Mouse (Mus musculus) brain, adult 10 weeks (tissue): Measurements from ENCODE around the gene Cd164l2. TPM values are rescaled to one million over a fixed set of nuclear protein-coding genes. Genes with fewer than 3 reads are reported as not detected.

ENCODE experiments used
- polyA plus RNA-seq: library from polyadenylated mRNA; stranded (reverse); fragments of 350-450 nt; fragmentation: Illumina TruSeq; extraction: RNeasy Lipid Tissue Mini Kit (QIAGEN cat#74804); gene quantifications from one replicate; pipeline ENCODE4 v1.2.3, GENCODE M21; 2015; ENCODE audit warnings: low read depth, low replicate concordance

Gene Cd164l2
- polyA plus RNA-seq, result 7.2 TPM

DNA sequence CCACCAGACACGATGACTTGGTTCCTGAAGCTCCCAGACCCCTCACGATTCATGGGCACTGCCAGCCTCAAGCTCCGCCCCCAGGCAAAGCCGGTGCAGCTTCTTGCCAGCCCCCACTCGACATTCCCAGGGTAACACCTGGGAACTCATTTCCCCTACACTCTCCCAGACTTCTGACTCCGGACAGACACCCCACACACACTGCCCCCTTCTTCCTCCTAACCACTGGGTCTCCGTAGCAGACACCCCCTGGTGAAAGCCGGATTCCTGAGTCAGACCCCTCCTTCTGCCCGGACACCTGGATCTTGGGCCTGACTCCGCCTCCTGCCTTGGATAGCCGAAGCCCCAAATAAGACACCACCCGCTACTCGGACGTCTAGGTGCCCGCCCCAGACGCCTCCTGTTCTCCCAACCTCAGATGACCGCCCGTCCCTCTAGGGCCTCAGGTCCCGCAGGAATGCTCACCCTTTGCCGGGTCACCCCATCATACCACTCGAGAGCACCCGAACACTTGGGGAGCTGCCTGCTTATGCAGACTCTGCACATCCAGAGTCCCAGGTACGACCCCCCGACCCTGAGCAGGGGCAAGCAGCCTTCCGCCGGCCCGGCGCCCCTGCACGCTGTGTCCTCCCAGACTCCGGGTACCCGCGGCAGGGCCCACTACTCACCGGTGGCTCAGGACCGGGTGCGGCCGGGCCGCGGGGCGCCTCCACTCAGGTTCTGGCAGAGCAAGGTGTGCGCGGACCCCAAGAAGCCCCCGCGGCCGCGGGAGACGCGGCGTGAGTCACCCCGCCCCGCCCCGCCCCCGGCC is at the start of gene Cd164l2, which contains the start of gene Gpr3:
Gene Cd164l2 (plus strand): TSS at position 381 of the 811 bp plus-strand sequence.
Gene Gpr3 (minus strand): TSS at position 786 of the 811 bp plus-strand sequence.

GRCm38 (mm10) chr4:133240490-133240921 is 28.6 kb downstream of the Cd164l2 start, which contains the start of gene Map3k6:
TSS of gene Map3k6 (plus strand) at chr4:133240818.

DNA sequence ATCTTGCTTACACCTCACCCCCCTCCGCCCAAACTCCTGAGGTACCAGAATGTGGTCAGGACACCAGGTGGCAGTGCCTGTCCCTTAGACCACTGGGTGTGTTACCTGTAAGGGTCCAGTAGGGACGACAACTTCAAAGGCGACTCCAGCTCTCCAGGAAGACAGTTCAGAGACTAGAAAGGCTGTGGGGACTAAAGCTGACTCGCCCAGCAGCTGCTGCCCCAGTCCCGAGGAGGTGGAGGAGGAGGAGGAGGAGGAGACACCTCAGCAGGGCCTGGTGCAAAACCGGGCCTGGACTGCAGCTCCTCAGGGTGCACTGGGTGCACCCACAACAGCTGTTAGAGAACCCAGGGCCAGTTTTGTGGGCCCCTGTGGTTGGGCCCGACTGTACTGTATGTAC is 51.0 kb downstream of the Cd164l2 start, which contains the start of gene Sytl1:
Gene Sytl1 (minus strand): TSS at position 232 of the 400 bp plus-strand sequence.

Other genes starting within 250 kb of the Cd164l2 start
- 0.18 TPM for gene Fgr, start 238.0 kb upstream of the Cd164l2 start, polyA plus RNA-seq
- gene Ahdc1, start 200.9 kb upstream of the Cd164l2 start, polyA plus RNA-seq, result 23.2 TPM
- 9.5 TPM for gene Wasf2, start 81.6 kb upstream of the Cd164l2 start, polyA plus RNA-seq
- gene Gpr3, start 405 bp downstream of the Cd164l2 start, polyA plus RNA-seq, result 7.9 TPM
- 5.5 TPM for gene Map3k6, start 28.7 kb downstream of the Cd164l2 start, polyA plus RNA-seq
- 1.5 TPM for gene Sytl1, start 51.0 kb downstream of the Cd164l2 start, polyA plus RNA-seq
- 134 TPM for gene Tmem222, start 65.7 kb downstream of the Cd164l2 start, polyA plus RNA-seq
- 36.3 TPM for gene Wdtc1, start 141.3 kb downstream of the Cd164l2 start, polyA plus RNA-seq
- 30.9 TPM for gene Slc9a1, start 157.6 kb downstream of the Cd164l2 start, polyA plus RNA-seq